Mouse (Mus musculus) ES-Bruce4 (cell line): Measurements from ENCODE around the gene Tex2. TPM values are rescaled to one million over a fixed set of nuclear protein-coding genes. Genes with fewer than 3 reads are reported as not detected.
"Not testable (repeated sequence)": the region's sequence is repeated elsewhere in the genome, so short reads cannot be mapped to it uniquely, and the experiment has no call there.

Experiments used
- H3K27ac ChIP-seq: 2 replicates; pipeline ENCODE4 v1.5.1; 2012; ENCODE audit warnings: low read length, inconsistent platforms; ENCODE audit not compliant: insufficient read depth
- H3K27me3 ChIP-seq: 2 replicates; pipeline ENCODE4 v1.6.1; 2012; ENCODE audit warnings: mild to moderate bottlenecking, low read length, inconsistent platforms; ENCODE audit not compliant: control insufficient read depth, poor library complexity, insufficient read depth, severe bottlenecking
- H3K36me3 ChIP-seq: 2 replicates; pipeline ENCODE4 v1.6.1; 2012; ENCODE audit warnings: inconsistent platforms, mild to moderate bottlenecking, low read length, moderate library complexity; ENCODE audit not compliant: control insufficient read depth, poor library complexity, insufficient read depth, severe bottlenecking
- H3K4me1 ChIP-seq: one replicate; pipeline ENCODE4 v1.8.1; 2011; ENCODE audit warnings: low read length; ENCODE audit not compliant: control insufficient read depth, insufficient read depth
- H3K4me3 ChIP-seq: 2 replicates; pipeline ENCODE4 v1.5.1; 2011; ENCODE audit warnings: low read depth, mild to moderate bottlenecking, low read length
- H3K9ac ChIP-seq: 2 replicates; pipeline ENCODE4 v1.6.1; 2012; ENCODE audit warnings: low read depth, mild to moderate bottlenecking, inconsistent platforms; ENCODE audit not compliant: poor library complexity, severe bottlenecking
- H3K9me3 ChIP-seq: replicated peaks from 2 replicates; pipeline ENCODE4 v1.6.1; 2012; ENCODE audit warnings: mild to moderate bottlenecking, low read length, inconsistent platforms; ENCODE audit not compliant: control insufficient read depth, poor library complexity, insufficient read depth, severe bottlenecking
- CTCF ChIP-seq: IDR thresholded peaks from one replicate; pipeline ENCODE4 v1.8.1; 2011; ENCODE audit warnings: low read depth, low read length
- EP300 ChIP-seq: IDR thresholded peaks from 2 replicates; pipeline ENCODE4 v1.6.1; 2011; ENCODE audit warnings: low read depth, low read length; ENCODE audit not compliant: insufficient read depth
- POLR2A ChIP-seq: IDR thresholded peaks from one replicate; pipeline ENCODE4 v1.8.1; 2011; ENCODE audit warnings: low read length; ENCODE audit not compliant: insufficient read depth
- polyA plus RNA-seq: library from polyadenylated mRNA; stranded (reverse); fragments of >200 nt; gene quantifications from 2 replicates; pipeline ENCODE4 v1.2.4, GENCODE M21; 2011; ENCODE audit warnings: low read depth; ENCODE audit not compliant: missing spikeins, insufficient read depth, insufficient read length

Tex2 gene
- polyA plus RNA-seq, 1 experiment = 28.8 TPM

DNA sequence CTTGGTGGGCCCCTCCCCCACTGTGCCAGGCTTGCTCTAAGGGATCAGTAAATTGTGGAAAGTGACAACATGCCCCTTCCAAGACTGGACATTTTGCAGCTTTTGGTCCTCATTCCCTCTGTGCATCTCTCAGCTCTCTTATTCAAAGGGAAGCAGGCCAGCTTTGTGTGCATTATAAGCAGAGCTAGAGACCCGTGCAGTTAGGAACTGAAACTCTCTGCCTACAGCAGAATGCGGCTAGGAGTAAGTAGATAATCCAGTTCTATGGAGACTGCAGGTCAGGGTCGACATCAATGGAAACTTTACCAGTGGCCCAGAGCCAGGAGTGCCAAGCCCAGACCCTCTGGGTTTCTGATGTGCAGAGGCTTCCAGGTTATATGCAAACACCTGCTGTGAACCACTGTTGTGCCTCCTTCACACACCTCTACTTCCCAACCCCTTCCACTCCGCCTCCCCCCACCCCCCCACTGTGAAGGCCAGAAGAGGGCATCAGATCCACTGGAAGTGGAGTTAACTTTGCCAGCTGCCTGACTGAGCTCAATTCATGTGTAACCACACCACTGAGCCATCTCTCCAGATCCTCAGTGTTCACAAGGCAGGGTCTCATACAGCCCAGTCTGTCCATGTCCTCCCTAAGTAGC, 114.4 kb downstream of the Tex2 start:
- H3K4me3 ChIP-seq = no peak overlapping the region
- 0 out of 2 replicates have a peak, but pooled peaks cover 4% of the 10 kb centered on the region for H3K36me3 ChIP-seq
- TF ChIP-seq EP300 (no peak), CTCF (no peak), POLR2A (no peak)
- peaks cover 4% of the 10 kb centered on the region for H3K4me1 ChIP-seq
- H3K27ac ChIP-seq = no peak overlapping the region
- H3K9ac ChIP-seq = no peak overlapping the region
- H3K27me3 ChIP-seq = no peaks in the 10 kb centered on the region
- H3K9me3 ChIP-seq = no peaks in the 10 kb centered on the region

- 0 out of 2 replicates have a peak, but pooled peaks cover 4% of the 10 kb centered on the region for H3K36me3 ChIP-seq
- no peak overlapping the region for H3K4me3 ChIP-seq
- H3K27ac ChIP-seq = no peak overlapping the region
- H3K4me1 ChIP-seq = peaks cover 4% of the 10 kb centered on the region
- H3K9me3 ChIP-seq = no peaks in the 10 kb centered on the region
- H3K27me3 ChIP-seq = no peaks in the 10 kb centered on the region
- no peak overlapping the region for H3K9ac ChIP-seq
- TF ChIP-seq CTCF (no peak), EP300 (no peak)
Measured at GRCm38 (mm10) chr11:106497926-106498325, 115.3 kb downstream of the Tex2 start.

DNA sequence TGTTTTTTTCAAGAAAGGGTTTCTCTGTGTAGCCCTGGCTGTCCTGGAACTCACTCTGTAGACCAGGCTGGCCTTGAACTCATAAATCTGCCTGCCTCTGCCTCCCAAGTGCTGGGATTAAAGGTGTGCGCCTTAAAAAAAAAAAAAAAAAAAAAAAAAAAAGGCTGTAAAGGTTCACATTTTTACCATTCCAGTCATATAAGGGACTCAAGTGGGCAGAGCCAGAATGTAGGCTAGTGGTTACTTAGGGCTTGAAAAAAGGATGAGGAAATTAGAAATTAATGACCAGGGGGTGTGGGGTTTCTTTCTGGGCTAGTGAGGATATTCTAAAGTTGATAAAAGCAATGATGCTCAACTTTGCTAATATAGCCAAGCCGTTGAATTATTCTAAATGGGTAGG, 116.2 kb downstream of the Tex2 start:
- not testable (repeated sequence) for H3K27me3 ChIP-seq, H3K4me3 ChIP-seq, H3K4me1 ChIP-seq, H3K9ac ChIP-seq, H3K27ac ChIP-seq, H3K9me3 ChIP-seq, H3K36me3 ChIP-seq

DNA sequence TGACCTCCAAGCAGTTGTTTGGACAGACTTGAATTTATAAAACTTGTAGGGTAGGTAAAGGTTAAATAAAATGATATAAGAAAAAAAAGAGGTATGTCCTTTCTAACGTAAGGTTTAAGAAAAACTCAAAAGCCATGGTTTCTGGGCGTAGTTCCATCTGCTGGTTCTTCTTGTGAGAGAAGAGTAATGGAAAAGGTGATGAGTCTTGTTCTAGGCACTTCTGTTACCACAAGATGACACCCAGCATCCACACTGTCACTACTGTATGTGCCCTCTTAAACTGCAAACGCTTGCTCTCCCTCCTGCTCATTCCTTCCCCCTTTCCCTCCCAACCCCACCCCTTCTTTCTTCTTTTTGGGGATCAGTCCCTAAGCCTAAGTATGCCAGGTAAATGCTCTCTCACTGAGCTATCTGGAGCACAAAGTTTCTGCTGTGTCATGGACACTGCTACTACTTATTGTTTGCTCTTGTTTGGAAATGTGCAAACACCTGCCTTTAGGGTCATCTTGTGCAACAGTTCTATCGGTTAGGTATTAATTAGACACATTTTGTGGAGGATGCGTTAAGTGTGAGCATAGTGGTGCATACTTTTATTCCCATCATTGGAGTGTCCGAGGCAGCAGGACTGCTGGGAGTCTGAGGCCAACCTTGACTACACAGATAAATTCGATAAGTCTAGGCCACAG, 120.1 kb downstream of the Tex2 start:
- Histone ChIP-seq H3K27me3 (no peaks in the 10 kb centered on the region), H3K27ac (no peak overlapping the region), H3K36me3 (no peaks in the 10 kb centered on the region), H3K4me1 (peaks cover 2% of the 10 kb centered on the region), H3K4me3 (no peak overlapping the region), H3K9me3 (no peaks in the 10 kb centered on the region), H3K9ac (no peak overlapping the region)
- TF ChIP-seq CTCF = no peak
- no peak for TF ChIP-seq EP300
- no peak for TF ChIP-seq POLR2A

- Histone ChIP-seq H3K36me3 (no peaks in the 10 kb centered on the region), H3K4me1 (peaks cover 2% of the 10 kb centered on the region), H3K9me3 (no peaks in the 10 kb centered on the region), H3K27me3 (no peaks in the 10 kb centered on the region; the same call in 1 of the 2 replicates), H3K9ac (no peak overlapping the region), H3K27ac (no peak overlapping the region), H3K4me3 (no peak overlapping the region)
- TF ChIP-seq CTCF (peak; percentile 61), POLR2A (no peak), EP300 (no peak)
Measured at GRCm38 (mm10) chr11:106491393-106491792, 121.8 kb downstream of the Tex2 start.

GRCm38 (mm10) chr11:106490600-106490999, 122.6 kb downstream of the Tex2 start:
- H3K4me3 ChIP-seq, H3K9me3 ChIP-seq, H3K9ac ChIP-seq, H3K4me1 ChIP-seq, H3K27ac ChIP-seq, H3K36me3 ChIP-seq, H3K27me3 ChIP-seq: not testable (repeated sequence)
